Mouse (Mus musculus) midbrain, embryonic 13.5 days (tissue): ENCODE measurements around the gene Scnn1b. TPM values are rescaled to one million over a fixed set of nuclear protein-coding genes. Genes with fewer than 3 reads are reported as not detected.

Experiments
- ATAC-seq: fragments of 200-750 bp; cut with Nextera tagmentation; 2 replicates; pipeline ENCODE4 v1.8.0; 2017; ENCODE audit warnings: mild to moderate bottlenecking, moderate TSS enrichment, moderate library complexity
- H3K27ac ChIP-seq: fragments of 300-500 bp; sonication (generic); 2 replicates; pipeline ENCODE4 v1.5.1; 2015; ENCODE audit warnings: inconsistent platforms, mild to moderate bottlenecking, moderate library complexity
- H3K27me3 ChIP-seq: fragments of 300-500 bp; sonication (generic); 2 replicates; pipeline ENCODE4 v1.6.1; 2015; ENCODE audit warnings: mild to moderate bottlenecking, inconsistent platforms
- H3K36me3 ChIP-seq: fragments of 300-500 bp; sonication (generic); 2 replicates; pipeline ENCODE4 v1.6.1; 2015; ENCODE audit warnings: mild to moderate bottlenecking, inconsistent platforms
- H3K4me1 ChIP-seq: fragments of 300-500 bp; sonication (generic); replicated peaks from 2 replicates; pipeline ENCODE4 v1.6.1; 2015; ENCODE audit warnings: inconsistent platforms
- H3K4me2 ChIP-seq: fragments of 300-500 bp; sonication (generic); replicated peaks from 2 replicates; pipeline ENCODE4 v1.6.1; 2015; ENCODE audit warnings: moderate library complexity, mild to moderate bottlenecking, inconsistent platforms
- H3K4me3 ChIP-seq: fragments of 300-500 bp; sonication (generic); replicated peaks from 2 replicates; pipeline ENCODE4 v1.5.1; 2015; ENCODE audit warnings: mild to moderate bottlenecking, inconsistent platforms
- H3K9ac ChIP-seq: fragments of 300-500 bp; sonication (generic); replicated peaks from 2 replicates; pipeline ENCODE4 v1.6.1; 2015; ENCODE audit warnings: mild to moderate bottlenecking, inconsistent platforms
- H3K9me3 ChIP-seq: fragments of 300-500 bp; sonication (generic); 2 replicates; pipeline ENCODE4 v1.6.1; 2016; ENCODE audit warnings: mild to moderate bottlenecking, inconsistent platforms
- WGBS: fragments of 180-500 bp; shearing (Covaris S2); methylation state at CpG from one replicate; pipeline ENCODE4 v1.1.7; 2015; 5-methylcytosine and 5-hydroxymethylcytosine counted together
- polyA plus RNA-seq: library from polyadenylated mRNA; unstranded; fragments of >200 nt; fragmentation: Nextera tagmentation; extraction: Ambion mirVana; gene quantifications from 2 replicates; pipeline ENCODE4 v1.2.1, GENCODE M21; 2015

Scnn1b gene
- polyA plus RNA-seq = not detected in 2 replicates

- ATAC-seq = peak; percentile 45; the same call in 1 of the 2 replicates
- peaks cover 37% of the 10 kb centered on the region for H3K27me3 ChIP-seq
- no peak within 1 kb of the TSS for H3K27ac ChIP-seq
- no peaks in the 10 kb centered on the region for H3K36me3 ChIP-seq
- peaks cover 9% of the 10 kb centered on the region for H3K4me1 ChIP-seq
- 2% methylated on average over 42 of the region's 42 CpGs for WGBS
- H3K4me2 ChIP-seq = peak within 1 kb of the TSS; percentile 60
- peak within 1 kb of the TSS; percentile 32 for H3K4me3 ChIP-seq
- no peaks in the 10 kb centered on the region for H3K9me3 ChIP-seq
- no peak within 1 kb of the TSS; the same call in 1 of the 2 replicates for H3K9ac ChIP-seq
Measured at GRCm38 (mm10) chr7:121864858-121865585, at the start of gene Scnn1b. Scnn1b (plus strand) TSS chr7:121865038.

- 90% methylated on average over 6 of the region's 6 CpGs for whole genome bisulfite sequencing
- H3K4me3 ChIP-seq = no peak overlapping the region
- H3K9me3 ChIP-seq = no peaks in the 10 kb centered on the region
- H3K27ac ChIP-seq = no peak overlapping the region
- no peaks in the 10 kb centered on the region for H3K27me3 ChIP-seq
- no peak overlapping the region for H3K4me2 ChIP-seq
- H3K36me3 ChIP-seq = no peaks in the 10 kb centered on the region
- ATAC-seq = no peak
- no peak overlapping the region for H3K9ac ChIP-seq
- H3K4me1 ChIP-seq = no peaks in the 10 kb centered on the region
Measured at GRCm38 (mm10) chr7:121821632-121822031, 43.2 kb upstream of the Scnn1b start.

- Histone ChIP-seq H3K9me3 (no peaks in the 10 kb centered on the region), H3K27me3 (no peaks in the 10 kb centered on the region), H3K4me2 (no peak overlapping the region), H3K4me1 (no peaks in the 10 kb centered on the region), H3K27ac (no peak overlapping the region), H3K36me3 (no peaks in the 10 kb centered on the region), H3K9ac (no peak overlapping the region), H3K4me3 (no peak overlapping the region)
- WGBS = 92% methylated on average over 1 of the region's 1 CpGs
- ATAC-seq = no peak
Measured at GRCm38 (mm10) chr7:121828481-121828880, 36.4 kb upstream of the Scnn1b start.

- H3K36me3 ChIP-seq = no peaks in the 10 kb centered on the region
- no peak overlapping the region for H3K4me2 ChIP-seq
- ATAC-seq = no peak
- no peak overlapping the region for H3K4me3 ChIP-seq
- no peaks in the 10 kb centered on the region for H3K4me1 ChIP-seq
- no peaks in the 10 kb centered on the region for H3K27me3 ChIP-seq
- 88% methylated on average over 7 of the region's 7 CpGs for WGBS
- no peak overlapping the region for H3K27ac ChIP-seq
- no peaks in the 10 kb centered on the region for H3K9me3 ChIP-seq
- no peak overlapping the region for H3K9ac ChIP-seq
Measured at GRCm38 (mm10) chr7:121835392-121835791, 29.4 kb upstream of the Scnn1b start.

GRCm38 (mm10) chr7:121836827-121837226, 28.0 kb upstream of the Scnn1b start:
- H3K4me1 ChIP-seq = no peaks in the 10 kb centered on the region
- no peak overlapping the region for H3K4me2 ChIP-seq
- H3K4me3 ChIP-seq = no peak overlapping the region
- H3K9ac ChIP-seq = no peak overlapping the region
- ATAC-seq = no peak
- H3K9me3 ChIP-seq = no peaks in the 10 kb centered on the region
- 94% methylated on average over 7 of the region's 7 CpGs for WGBS
- H3K27ac ChIP-seq = no peak overlapping the region
- H3K27me3 ChIP-seq = no peaks in the 10 kb centered on the region
- H3K36me3 ChIP-seq = no peaks in the 10 kb centered on the region

- H3K4me1 ChIP-seq = no peaks in the 10 kb centered on the region
- no peak overlapping the region for H3K27ac ChIP-seq
- no peaks in the 10 kb centered on the region for H3K9me3 ChIP-seq
- no peak for ATAC-seq
- no peak overlapping the region for H3K4me2 ChIP-seq
- no peak overlapping the region for H3K4me3 ChIP-seq
- H3K27me3 ChIP-seq = no peaks in the 10 kb centered on the region
- H3K36me3 ChIP-seq = no peaks in the 10 kb centered on the region
- H3K9ac ChIP-seq = no peak overlapping the region
- WGBS = 74% methylated on average over 7 of the region's 7 CpGs
Measured at GRCm38 (mm10) chr7:121840810-121841209, 24.0 kb upstream of the Scnn1b start.

GRCm38 (mm10) chr7:121842234-121842633, 22.6 kb upstream of the Scnn1b start:
- WGBS = 79% methylated on average over 6 of the region's 6 CpGs
- no peaks in the 10 kb centered on the region for H3K4me1 ChIP-seq

GRCm38 (mm10) chr7:121845964-121846363, 18.9 kb upstream of the Scnn1b start:
- Histone ChIP-seq H3K4me1 (no peaks in the 10 kb centered on the region), H3K27me3 (no peaks in the 10 kb centered on the region), H3K27ac (no peak overlapping the region), H3K9me3 (no peaks in the 10 kb centered on the region), H3K36me3 (no peaks in the 10 kb centered on the region), H3K4me3 (no peak overlapping the region), H3K9ac (no peak overlapping the region), H3K4me2 (no peak overlapping the region)
- 84% methylated on average over 6 of the region's 6 CpGs for WGBS
- ATAC-seq = no peak

More at GRCm38 (mm10) chr7:121842234-121842633, 22.6 kb upstream of the Scnn1b start:
- Histone ChIP-seq H3K4me3 (no peak overlapping the region), H3K9ac (no peak overlapping the region), H3K4me2 (no peak overlapping the region), H3K27me3 (no peaks in the 10 kb centered on the region), H3K36me3 (no peaks in the 10 kb centered on the region), H3K27ac (no peak overlapping the region), H3K9me3 (no peaks in the 10 kb centered on the region)
- ATAC-seq = no peak

- Histone ChIP-seq H3K4me3 (no peak overlapping the region), H3K4me2 (no peak overlapping the region), H3K4me1 (no peaks in the 10 kb centered on the region), H3K27me3 (no peaks in the 10 kb centered on the region), H3K27ac (no peak overlapping the region), H3K36me3 (no peaks in the 10 kb centered on the region), H3K9me3 (no peaks in the 10 kb centered on the region), H3K9ac (no peak overlapping the region)
- WGBS = 90% methylated on average over 8 of the region's 9 CpGs
- ATAC-seq = 0 out of 2 replicates have a peak, but pooled peaks have one; percentile 53
Measured at GRCm38 (mm10) chr7:121848537-121849168, 16.2 kb upstream of the Scnn1b start.

- Histone ChIP-seq H3K4me1 (no peaks in the 10 kb centered on the region), H3K4me3 (no peak overlapping the region), H3K27ac (no peak overlapping the region), H3K36me3 (no peaks in the 10 kb centered on the region), H3K9me3 (no peaks in the 10 kb centered on the region), H3K4me2 (no peak overlapping the region), H3K27me3 (no peaks in the 10 kb centered on the region), H3K9ac (no peak overlapping the region)
- 91% methylated on average over 11 of the region's 11 CpGs for WGBS
- no peak for ATAC-seq
Measured at GRCm38 (mm10) chr7:121857177-121857884, 7.5 kb upstream of the Scnn1b start.

- ATAC-seq = no peak
- no peaks in the 10 kb centered on the region for H3K4me1 ChIP-seq
- peaks cover 8% of the 10 kb centered on the region for H3K27me3 ChIP-seq
- H3K27ac ChIP-seq = no peak overlapping the region
- no peak overlapping the region for H3K4me2 ChIP-seq
- H3K9me3 ChIP-seq = no peaks in the 10 kb centered on the region
- WGBS = 84% methylated on average over 8 of the region's 8 CpGs
- H3K36me3 ChIP-seq = no peaks in the 10 kb centered on the region
- no peak overlapping the region for H3K4me3 ChIP-seq
- no peak overlapping the region for H3K9ac ChIP-seq
Measured at GRCm38 (mm10) chr7:121858939-121859338, 5.9 kb upstream of the Scnn1b start.

- Histone ChIP-seq H3K27ac (no peak overlapping the region), H3K9me3 (no peaks in the 10 kb centered on the region), H3K4me2 (no peak overlapping the region), H3K27me3 (peaks cover 4% of the 10 kb centered on the region; the same call in 1 of the 2 replicates), H3K4me1 (no peaks in the 10 kb centered on the region), H3K4me3 (no peak overlapping the region), H3K9ac (no peak overlapping the region), H3K36me3 (no peaks in the 10 kb centered on the region)
- WGBS = 89% methylated on average over 3 of the region's 3 CpGs
- no peak for ATAC-seq
Measured at GRCm38 (mm10) chr7:121871631-121872030, 6.8 kb downstream of the Scnn1b start.
